Mouse (Mus musculus) CH12.LX (cell line): ENCODE results near the gene Cdh8. TPM values are rescaled to one million over a fixed set of nuclear protein-coding genes. Genes with fewer than 3 reads are reported as not detected.

ENCODE experiments used
- DNase-seq: peaks from one replicate; pipeline ENCODE4 v3.0.0-alpha.2; 2013; ENCODE audit errors: extremely low read depth
- H3K27ac ChIP-seq: 2 replicates; pipeline ENCODE4 v1.5.1; 2012; ENCODE audit warnings: low read depth, mild to moderate bottlenecking, control low read depth, moderate library complexity; ENCODE audit not compliant: insufficient read depth
- H3K27me3 ChIP-seq: replicated peaks from 2 replicates; pipeline ENCODE3; 2012; ENCODE audit warnings: inconsistent platforms
- H3K36me3 ChIP-seq, 2 experiments: replicated peaks in 1 of 2; 2 replicates each; pipeline versions ENCODE3 to v1.6.1; 2012; ENCODE audit warnings: inconsistent platforms in 1 of 2, low read length in 1 of 2, mild to moderate bottlenecking in 1 of 2, mixed read lengths in 1 of 2, moderate library complexity in 1 of 2; ENCODE audit not compliant: control insufficient read depth in 1 of 2, insufficient read depth in 1 of 2
- H3K4me1 ChIP-seq, 2 experiments: 2 replicates each; pipeline ENCODE4 v1.6.1; 2012; ENCODE audit warnings: inconsistent platforms in 1 of 2, moderate library complexity in 1 of 2; ENCODE audit not compliant: insufficient read depth in 2 of 2, control insufficient read depth in 1 of 2
- H3K4me2 ChIP-seq: 2 replicates; pipeline ENCODE4 v1.6.1; 2012; ENCODE audit warnings: low read depth, mild to moderate bottlenecking, control low read depth; ENCODE audit not compliant: poor library complexity, insufficient read depth, severe bottlenecking
- H3K4me3 ChIP-seq, 3 experiments: fragments of 150-350 bp in 1 of 3; sonication (generic) in 1 of 3; replicated peaks in 1 of 3; 2 replicates each; pipeline versions ENCODE3 to v1.5.1; 2011 to 2012; ENCODE audit warnings: low read depth in 2 of 3, low read length in 2 of 3, mild to moderate bottlenecking in 2 of 3, moderate library complexity in 2 of 3, control low read depth in 1 of 3, improper control_type of control experiment in 1 of 3, inconsistent platforms in 1 of 3, mixed read lengths in 1 of 3; ENCODE audit not compliant: poor library complexity in 1 of 3
- H3K79me2 ChIP-seq: replicated peaks from 2 replicates; pipeline ENCODE4 v1.6.1; 2012; ENCODE audit warnings: mild to moderate bottlenecking, moderate library complexity; ENCODE audit not compliant: control insufficient read depth, poor library complexity, insufficient read depth, severe bottlenecking; ENCODE audit errors: extremely low read depth
- H3K9ac ChIP-seq: 2 replicates; pipeline ENCODE4 v1.6.1; 2012; ENCODE audit warnings: low read depth, mild to moderate bottlenecking, control low read depth, moderate library complexity; ENCODE audit not compliant: insufficient read depth
- H3K9me3 ChIP-seq: replicated peaks from 2 replicates; pipeline ENCODE3; 2012; ENCODE audit warnings: low read length, inconsistent platforms, mixed read lengths
- BHLHE40 ChIP-seq: IDR thresholded peaks from 2 replicates; pipeline ENCODE4 v1.6.1; 2011; ENCODE audit warnings: mild to moderate bottlenecking, low read depth, low read length, improper control_type of control experiment
- CHD1 ChIP-seq: IDR thresholded peaks from 2 replicates; pipeline ENCODE4 v1.6.1; 2012; ENCODE audit warnings: low read depth, low read length, improper control_type of control experiment, inconsistent platforms
- CTCF ChIP-seq, 2 experiments: IDR thresholded peaks in 1 of 2; conservative IDR thresholded peaks in 1 of 2; 2 replicates each; pipeline ENCODE4 v1.5.1; 2011 to 2012; ENCODE audit warnings: low read depth in 2 of 2, low read length in 2 of 2, improper control_type of control experiment in 1 of 2, inconsistent platforms in 1 of 2, mild to moderate bottlenecking in 1 of 2, moderate library complexity in 1 of 2
- E2F4 ChIP-seq: IDR thresholded peaks from 2 replicates; pipeline ENCODE4 v1.6.1; 2011; ENCODE audit warnings: low read depth, low read length, improper control_type of control experiment; ENCODE audit not compliant: insufficient replicate concordance
- EP300 ChIP-seq: IDR thresholded peaks from 2 replicates; pipeline ENCODE4 v1.6.1; 2011; ENCODE audit warnings: low read length, improper control_type of control experiment
- GABPA ChIP-seq: IDR thresholded peaks from 2 replicates; pipeline ENCODE4 v1.6.1; 2012; ENCODE audit warnings: low read depth, low read length, improper control_type of control experiment, inconsistent platforms; ENCODE audit not compliant: insufficient replicate concordance
- JUND ChIP-seq: conservative IDR thresholded peaks from 2 replicates; pipeline ENCODE4 v1.6.1; 2011; ENCODE audit warnings: low read depth, low read length, improper control_type of control experiment
- KAT2A ChIP-seq: IDR thresholded peaks from 2 replicates; pipeline ENCODE4 v1.6.1; 2012; ENCODE audit warnings: low read length, improper control_type of control experiment, inconsistent platforms; ENCODE audit not compliant: insufficient replicate concordance
- MAX ChIP-seq: IDR thresholded peaks from 2 replicates; pipeline ENCODE4 v1.6.1; 2011; ENCODE audit warnings: low read length, improper control_type of control experiment
- MXI1 ChIP-seq: IDR thresholded peaks from 2 replicates; pipeline ENCODE4 v1.6.1; 2011; ENCODE audit warnings: mild to moderate bottlenecking, low read depth, low read length, improper control_type of control experiment
- MYC ChIP-seq: IDR thresholded peaks from 2 replicates; pipeline ENCODE4 v1.6.1; 2011; ENCODE audit warnings: low read depth, mild to moderate bottlenecking, improper control_type of control experiment, low read length
- NELFE ChIP-seq: IDR thresholded peaks from 2 replicates; pipeline ENCODE4 v1.6.1; 2011; ENCODE audit warnings: low read depth, low read length, improper control_type of control experiment
- NRF1 ChIP-seq: IDR thresholded peaks from 2 replicates; pipeline ENCODE4 v1.6.1; 2014; ENCODE audit warnings: low read depth, mild to moderate bottlenecking, inconsistent platforms, low read length, improper control_type of control experiment, moderate library complexity
- POLR2AphosphoS2 ChIP-seq: IDR thresholded peaks from 2 replicates; pipeline ENCODE4 v1.6.1; 2011; ENCODE audit warnings: low read depth, low read length, improper control_type of control experiment
- RAD21 ChIP-seq: IDR thresholded peaks from 2 replicates; pipeline ENCODE4 v1.6.1; 2011; ENCODE audit warnings: low read depth, mild to moderate bottlenecking, low read length, improper control_type of control experiment, moderate library complexity
- RCOR1 ChIP-seq: conservative IDR thresholded peaks from 2 replicates; pipeline ENCODE4 v1.6.1; 2012; ENCODE audit warnings: low read depth, mild to moderate bottlenecking, inconsistent platforms, low read length, improper control_type of control experiment
- SMC3 ChIP-seq: IDR thresholded peaks from 2 replicates; pipeline ENCODE4 v1.6.1; 2011; ENCODE audit warnings: low read depth, low read length, improper control_type of control experiment
- UBTF ChIP-seq: IDR thresholded peaks from 2 replicates; pipeline ENCODE4 v1.6.1; 2012; ENCODE audit warnings: low read depth, mild to moderate bottlenecking, inconsistent platforms, low read length, improper control_type of control experiment, moderate library complexity
- USF2 ChIP-seq: conservative IDR thresholded peaks from 2 replicates; pipeline ENCODE4 v1.6.1; 2011; ENCODE audit warnings: low read depth, low read length, improper control_type of control experiment
- ZC3H11A ChIP-seq: IDR thresholded peaks from 2 replicates; pipeline ENCODE4 v1.6.1; 2012; ENCODE audit warnings: low read depth, mild to moderate bottlenecking, inconsistent platforms, low read length, improper control_type of control experiment
- ZKSCAN1 ChIP-seq: IDR thresholded peaks from 2 replicates; pipeline ENCODE4 v1.6.1; 2012; ENCODE audit warnings: low read depth, inconsistent platforms, low read length, improper control_type of control experiment, borderline replicate concordance
- ZMIZ1 ChIP-seq: IDR thresholded peaks from 2 replicates; pipeline ENCODE4 v1.6.1; 2012; ENCODE audit warnings: low read depth, mild to moderate bottlenecking, inconsistent platforms, low read length, improper control_type of control experiment
- dilution Hi-C: fragments of 300-500 bp; cut with MboI; formaldehyde crosslinking; loops from 2 replicates; pipeline ENCODE4 v1.14.3; 2020; ENCODE audit warnings: low sequenced_read_pairs; ENCODE audit not compliant: extremely low pct_unique_long_range_greater_than_20kb, extremely low pct_ligation_motif_present
- in situ Hi-C: fragments of 300-500 bp; cut with MboI; formaldehyde crosslinking; loops from 3 replicates; pipeline ENCODE4 v1.14.3; 2019; ENCODE audit warnings: low sequenced_read_pairs, low pct_ligation_motif_present, low pct_unique_long_range_greater_than_20kb, mixed read lengths
- polyA plus RNA-seq: library from polyadenylated mRNA; unstranded; fragments of >175 nt; gene quantifications from 2 replicates; pipeline ENCODE4 v1.2.1, GENCODE M21; 2012; ENCODE audit warnings: low read depth; ENCODE audit not compliant: insufficient read length
- total RNA-seq, 2 experiments: library from RNA; depleted of rRNA; stranded (reverse); fragments of 300-350 nt in 1 of 2; fragments of >200 nt in 1 of 2; gene quantifications; 2 replicates each; pipeline ENCODE4 v1.2.3; 2012 to 2014

Gene Cdh8
- total and polyA plus RNA-seq, 3 experiments: not detected

DNA sequence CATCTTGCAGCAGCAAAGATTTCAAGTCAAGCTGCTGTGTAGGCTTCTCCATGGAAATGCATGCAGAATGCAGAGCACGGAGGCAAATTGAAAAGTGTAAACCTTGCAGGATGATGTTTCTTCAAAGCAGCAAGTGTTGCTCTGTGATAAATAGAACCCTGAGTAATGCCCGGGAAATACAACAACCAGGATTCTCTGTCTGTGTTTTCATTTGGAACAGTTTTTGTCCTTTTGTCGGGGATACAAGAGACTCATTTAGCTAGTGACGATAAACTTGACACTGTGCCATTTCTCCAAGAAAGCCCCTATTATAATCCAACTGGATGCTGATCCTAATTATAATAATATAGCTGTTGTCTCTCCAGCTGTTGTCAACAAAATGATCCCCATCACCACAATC, 181.9 kb downstream of the Cdh8 start:
- Histone ChIP-seq H3K9ac (no peak overlapping the region), H3K4me1 (no peaks in the 10 kb centered on the region), H3K27ac (no peak overlapping the region), H3K79me2 (no peaks in the 10 kb centered on the region), H3K4me3 (no peak overlapping the region), H3K27me3 (no peaks in the 10 kb centered on the region)
- in situ Hi-C loops: no loop called here
- dilution Hi-C loops: no loop called here
- TF ChIP-seq GABPA (no peak), EP300 (no peak), UBTF (no peak), BHLHE40 (no peak), CTCF (conservative IDR thresholded peaks at IDR 0.05 in 1 of 2, IDR thresholded peaks at IDR 0.05 in 1 of 2; ENCODE audit: low read depth in 2 of 2, low read length in 2 of 2) (no peak), MXI1 (no peak), NRF1 (no peak), JUND (no peak), SMC3 (no peak), ZKSCAN1 (no peak), RAD21 (no peak), KAT2A (no peak), USF2 (no peak), ZMIZ1 (no peak), E2F4 (no peak), MAX (no peak)
- TF ChIP-seq, all 38 proteins: peak for 0
- H3K4me2 ChIP-seq: no peak overlapping the region
- DNase-seq: no peak
- H3K36me3 ChIP-seq: no peaks in the 10 kb centered on the region
- H3K9me3 ChIP-seq: peaks cover 35% of the 10 kb centered on the region

GRCm38 (mm10) chr8:99223697-99224096, 192.6 kb downstream of the Cdh8 start:
- no peak overlapping the region for H3K27ac ChIP-seq
- H3K4me1 ChIP-seq: no peaks in the 10 kb centered on the region
- no peaks in the 10 kb centered on the region for H3K79me2 ChIP-seq
- TF ChIP-seq NRF1: no peak
- TF ChIP-seq POLR2AphosphoS2: no peak
- TF ChIP-seq MXI1: no peak
- TF ChIP-seq MYC: no peak
- TF ChIP-seq NELFE: no peak
- TF ChIP-seq RCOR1: no peak
- no peak for TF ChIP-seq UBTF
- TF ChIP-seq ZC3H11A: no peak
- TF ChIP-seq USF2: no peak
- no peak for TF ChIP-seq KAT2A
- no peak for TF ChIP-seq RAD21
- TF ChIP-seq CHD1: no peak
- no peak for TF ChIP-seq GABPA
- TF ChIP-seq, all 38 proteins: peak for 0
- H3K9ac ChIP-seq: no peak overlapping the region
- no peak overlapping the region for H3K4me3 ChIP-seq
- DNase-seq: no peak
- in situ Hi-C loops (no loop called here), dilution Hi-C loops (no loop called here)
- H3K4me2 ChIP-seq: no peak overlapping the region
- peaks cover 15% of the 10 kb centered on the region for H3K9me3 ChIP-seq
- H3K27me3 ChIP-seq: no peaks in the 10 kb centered on the region
- no peaks in the 10 kb centered on the region for H3K36me3 ChIP-seq
